Mouse (Mus musculus) heart, embryonic 11.5 days (tissue): ENCODE measurements around the gene Prss33. TPM values are rescaled to one million over a fixed set of nuclear protein-coding genes. Genes with fewer than 3 reads are reported as not detected.

Experiments used
- ATAC-seq: fragments of 200-750 bp; cut with Nextera tagmentation; replicated peaks from 2 replicates; pipeline ENCODE4 v1.8.0; 2017; ENCODE audit warnings: moderate library complexity; ENCODE audit not compliant: insufficient number of reproducible peaks, low FRiP score, low TSS enrichment
- H3K27ac ChIP-seq: fragments of 300-500 bp; sonication (generic); 2 replicates; pipeline ENCODE4 v1.5.1; 2014; ENCODE audit warnings: mild to moderate bottlenecking, low read depth, low read length
- H3K27me3 ChIP-seq: fragments of 300-500 bp; sonication (generic); 2 replicates; pipeline ENCODE4 v1.6.1; 2014; ENCODE audit warnings: mild to moderate bottlenecking, low read length, mixed read lengths; ENCODE audit not compliant: control insufficient read depth, insufficient read depth
- H3K36me3 ChIP-seq: fragments of 300-500 bp; sonication (generic); 2 replicates; pipeline ENCODE4 v1.6.1; 2014; ENCODE audit warnings: mild to moderate bottlenecking, low read length, moderate library complexity, mixed read lengths; ENCODE audit not compliant: control insufficient read depth, insufficient read depth
- H3K4me1 ChIP-seq: fragments of 300-500 bp; sonication (generic); 2 replicates; pipeline ENCODE4 v1.6.1; 2014; ENCODE audit warnings: low read length; ENCODE audit not compliant: control insufficient read depth, insufficient read depth
- H3K4me2 ChIP-seq: fragments of 300-500 bp; sonication (generic); 2 replicates; pipeline ENCODE4 v1.6.1; 2014; ENCODE audit warnings: mild to moderate bottlenecking, moderate library complexity
- H3K4me3 ChIP-seq: fragments of 300-500 bp; sonication (generic); 2 replicates; pipeline ENCODE4 v1.5.1; 2014; ENCODE audit warnings: low read depth, low read length
- H3K9ac ChIP-seq: fragments of 300-500 bp; sonication (generic); 2 replicates; pipeline ENCODE4 v1.6.1; 2014; ENCODE audit warnings: mild to moderate bottlenecking, low read depth, low read length, moderate library complexity
- H3K9me3 ChIP-seq: fragments of 300-500 bp; sonication (generic); replicated peaks from 2 replicates; pipeline ENCODE4 v1.6.1; 2016; ENCODE audit warnings: low read length; ENCODE audit not compliant: control insufficient read depth
- WGBS: fragments of 180-500 bp; shearing (Covaris S2); extraction: QIAGEN DNeasy Blood & Tissue Kit; methylation state at CpG from one replicate; pipeline ENCODE4 v1.1.7; 2014; ENCODE audit not compliant: insufficient replicate concordance; 5-methylcytosine and 5-hydroxymethylcytosine counted together
- microRNA-seq: library from miRNA; unstranded; fragments of <30 nt; microRNA quantifications from one replicate; pipeline ENCODE4, GENCODE M21; 2016; ENCODE audit warnings: borderline number of aligned reads
- polyA plus RNA-seq: library from polyadenylated mRNA; unstranded; fragments of >200 nt; fragmentation: Nextera tagmentation; extraction: Ambion mirVana; gene quantifications from 2 replicates; pipeline ENCODE4 v1.2.1, GENCODE M21; 2014

Prss33 gene
- polyA plus RNA-seq, 1 experiment from 2014 or later: not detected

- Histone ChIP-seq H3K36me3 (no peaks in the 10 kb centered on the region), H3K9ac (peak overlapping the region; percentile 80; the same call in 1 of the 2 replicates), H3K9me3 (no peaks in the 10 kb centered on the region), H3K27me3 (no peaks in the 10 kb centered on the region), H3K27ac (no peak overlapping the region), H3K4me3 (peak overlapping the region; percentile 64), H3K4me2 (peak overlapping the region; percentile 96), H3K4me1 (peaks cover 9% of the 10 kb centered on the region)
- no peak for ATAC-seq
- 24% methylated on average over 13 of the region's 13 CpGs for WGBS
These were observed 49.3 kb downstream of the Prss33 start for GRCm38 (mm10) chr17:23786510-23786931.

DNA sequence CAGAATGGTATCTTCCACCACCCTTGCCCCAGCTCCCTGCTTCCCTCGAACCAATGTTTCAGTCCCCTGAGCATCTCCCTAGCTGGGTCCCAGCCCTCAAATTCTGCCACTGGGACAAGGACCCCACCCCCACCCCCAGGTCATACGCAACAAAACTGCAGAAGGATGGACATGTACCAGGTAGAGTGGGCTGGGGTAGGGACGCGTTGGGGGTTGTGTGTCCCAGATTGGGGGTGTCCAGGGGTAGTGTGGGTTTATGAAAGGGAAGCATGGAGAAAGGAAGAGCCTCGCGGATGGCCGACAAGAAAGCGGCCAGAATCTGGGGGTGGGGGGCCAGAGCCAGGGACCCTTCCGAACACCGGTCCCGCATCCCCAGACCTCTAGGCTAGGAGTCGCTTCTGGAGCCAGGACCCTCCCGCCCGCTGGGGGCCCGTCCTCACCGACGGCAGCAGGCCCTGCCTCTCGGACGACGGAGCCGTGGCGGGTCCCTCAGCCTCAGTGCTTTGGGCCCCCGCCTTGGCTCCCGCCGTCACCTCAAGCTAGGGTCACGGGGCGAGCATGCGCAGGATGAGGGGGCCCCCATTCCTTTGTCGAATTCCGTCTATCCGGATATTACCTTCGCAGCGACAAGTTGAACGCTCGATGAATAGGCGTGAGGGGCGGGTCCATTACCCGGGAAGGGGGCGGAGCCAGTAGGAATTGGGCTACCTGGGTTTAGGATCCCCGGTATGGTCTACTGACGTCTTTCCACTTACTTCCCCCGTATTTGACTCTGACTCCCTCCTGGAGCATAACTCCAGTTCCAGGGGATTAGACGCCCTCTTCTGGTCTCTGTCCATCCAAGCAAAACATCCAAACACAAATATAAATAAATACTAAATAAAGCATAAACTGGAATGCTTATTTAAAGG lies 50.0 kb downstream of the Prss33 start, which contains the start of gene Flywch2:
Flywch2 (minus strand) TSS at position 521 of the 911 bp plus-strand sequence.
- Histone ChIP-seq H3K4me2 (peak within 1 kb of the TSS; percentile 96), H3K27me3 (no peaks in the 10 kb centered on the region), H3K9ac (peak within 1 kb of the TSS; percentile 80), H3K4me1 (peaks cover 6% of the 10 kb centered on the region), H3K9me3 (no peaks in the 10 kb centered on the region), H3K36me3 (no peaks in the 10 kb centered on the region), H3K4me3 (peak within 1 kb of the TSS; percentile 64), H3K27ac (no peak within 1 kb of the TSS)
- ATAC-seq: peak; percentile 50
- WGBS: 3% methylated on average over 40 of the region's 43 CpGs

GRCm38 (mm10) chr17:23783352-23783751 lies 52.5 kb downstream of the Prss33 start:
- no peak overlapping the region for H3K27ac ChIP-seq
- no peak for ATAC-seq
- H3K9me3 ChIP-seq: no peaks in the 10 kb centered on the region
- H3K4me1 ChIP-seq: no peaks in the 10 kb centered on the region
- no peaks in the 10 kb centered on the region for H3K27me3 ChIP-seq
- H3K9ac ChIP-seq: no peak overlapping the region
- H3K36me3 ChIP-seq: no peaks in the 10 kb centered on the region
- no peak overlapping the region for H3K4me3 ChIP-seq
- H3K4me2 ChIP-seq: no peak overlapping the region

Small RNAs within 50 kb of the gene (microRNA-seq; reads per million reads assigned to microRNA genes)
- 0.81 reads per million, percentile 9 among the genes with 10 or more reads in this experiment for gene Mir5125

Other genes starting within 250 kb of the Prss33 start
- 8.9 and 9.0 TPM in 2 replicates for gene Zfp13, start 236.6 kb downstream of the Prss33 start, polyA plus RNA-seq
- gene Zscan10, start 235.2 kb downstream of the Prss33 start, polyA plus RNA-seq: not detected in 2 replicates
- 0.07 and 0.27 TPM in 2 replicates for gene Mmp25, start 190.8 kb downstream of the Prss33 start, polyA plus RNA-seq
- gene Bicdl2, start 175.6 kb downstream of the Prss33 start, polyA plus RNA-seq: 0.24 TPM in 1 of 2 replicates, not detected in the other
- 382 and 389 TPM in 2 replicates for gene Hcfc1r1, start 162.5 kb downstream of the Prss33 start, polyA plus RNA-seq
- 40.9 and 41.0 TPM in 2 replicates for gene Thoc6, start 162.2 kb downstream of the Prss33 start, polyA plus RNA-seq
- 77.6 and 85.3 TPM in 2 replicates for gene Tnfrsf12a, start 158.6 kb downstream of the Prss33 start, polyA plus RNA-seq
- gene Cldn6, start 156.8 kb downstream of the Prss33 start, polyA plus RNA-seq: 3.3 and 3.9 TPM in 2 replicates
- gene Cldn9, start 152.0 kb downstream of the Prss33 start, polyA plus RNA-seq: 0.25 and 0.46 TPM in 2 replicates
- 0.16 and 0.20 TPM in 2 replicates for gene 1520401A03Rik, start 113.3 kb downstream of the Prss33 start, polyA plus RNA-seq
- 31.5 and 33.8 TPM in 2 replicates for gene Pkmyt1, start 109.7 kb downstream of the Prss33 start, polyA plus RNA-seq
- gene Paqr4, start 95.2 kb downstream of the Prss33 start, polyA plus RNA-seq: 7.6 and 7.9 TPM in 2 replicates
- gene Kremen2, start 90.2 kb downstream of the Prss33 start, polyA plus RNA-seq: 0.27 and 0.63 TPM in 2 replicates
- 60.5 and 62.4 TPM in 2 replicates for gene Flywch1, start 64.5 kb downstream of the Prss33 start, polyA plus RNA-seq
- 8.2 and 9.5 TPM in 2 replicates for gene Flywch2, start 50.0 kb downstream of the Prss33 start, polyA plus RNA-seq
- 285 and 390 TPM in 2 replicates for gene Srrm2, start 45.5 kb downstream of the Prss33 start, polyA plus RNA-seq
- gene Elob, start 6.9 kb downstream of the Prss33 start, polyA plus RNA-seq: 929 and 1,004 TPM in 2 replicates
- not detected in 2 replicates for gene Prss32, start 7.8 kb upstream of the Prss33 start, polyA plus RNA-seq
- gene Prss41, start 8.1 kb upstream of the Prss33 start, polyA plus RNA-seq: 0.19 and 0.31 TPM in 2 replicates
- not detected in 2 replicates for gene Prss21, start 32.0 kb upstream of the Prss33 start, polyA plus RNA-seq
- not detected in 2 replicates for gene Dcpp1, start 44.8 kb upstream of the Prss33 start, polyA plus RNA-seq
- gene Dcpp2, start 44.8 kb upstream of the Prss33 start, polyA plus RNA-seq: not detected in 2 replicates
- not detected in 2 replicates for gene Dcpp3, start 81.4 kb upstream of the Prss33 start, polyA plus RNA-seq
- gene Sbp, start 105.6 kb upstream of the Prss33 start, polyA plus RNA-seq: not detected in 2 replicates
- gene Sbpl, start 119.2 kb upstream of the Prss33 start, polyA plus RNA-seq: not detected in 2 replicates
- gene Prss30, start 144.5 kb upstream of the Prss33 start, polyA plus RNA-seq: not detected in 2 replicates
- 0.17 TPM in 1 of 2 replicates, not detected in the other for gene Prss22, start 162.0 kb upstream of the Prss33 start, polyA plus RNA-seq
- gene Prss27, start 202.1 kb upstream of the Prss33 start, polyA plus RNA-seq: 0.17 and 0.37 TPM in 2 replicates
- gene Kctd5, start 237.4 kb upstream of the Prss33 start, polyA plus RNA-seq: 39.9 and 42.7 TPM in 2 replicates